7 mouse cellular contexts compared by ENCODE assay signal in the genomic region with DNA sequence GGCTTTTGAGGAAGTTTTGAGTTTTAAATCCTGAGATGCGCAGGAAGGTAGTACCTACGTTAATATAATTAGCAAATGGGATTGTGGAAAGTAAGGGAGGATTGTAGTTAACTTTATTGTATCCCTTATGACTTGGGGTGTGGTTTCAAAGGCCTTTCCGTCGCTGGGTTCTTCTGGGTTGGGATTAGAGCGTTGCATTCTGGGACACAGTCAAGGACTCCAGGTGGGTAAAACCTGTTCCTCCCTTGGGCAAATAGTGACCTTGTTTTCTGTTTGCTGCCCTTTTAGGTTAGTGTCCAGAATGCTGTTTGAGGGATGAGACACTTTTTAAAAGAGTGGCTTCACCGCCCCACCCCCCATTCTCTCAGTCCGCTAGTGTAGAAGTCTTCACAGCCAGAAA. TPM values are rescaled to one million over a fixed set of nuclear protein-coding genes. Genes with fewer than 3 reads are reported as not detected.
DNase-seq lines count a peak whose midpoint lies in the region; ATAC-seq and TF ChIP-seq lines count a peak whose summit lies in the region.

No protein-coding gene starts in this region.

- ATAC-seq in erythroblast, adult 5-6 weeks (replicated peaks; ENCODE audit: low FRiP score, poor library complexity, severe bottlenecking) = peak; percentile 61
- no peak for ATAC-seq in kidney, embryonic 14.5 days (ENCODE audit: low FRiP score, low TSS enrichment)
- ATAC-seq in midbrain, embryonic 13.5 days = no peak

- no peak overlapping the region; the same call in 1 of the 2 replicates for H3K4me2 ChIP-seq in CH12.LX (ENCODE audit: insufficient read depth, low read depth, poor library complexity, severe bottlenecking)
- H3K4me2 ChIP-seq in kidney, embryonic 14.5 days (replicated peaks; ENCODE audit: low read depth, low read length) = peak overlapping the region; percentile 63
- peak overlapping the region; percentile 92 for H3K4me2 ChIP-seq in midbrain, embryonic 13.5 days (replicated peaks)

- H3K27ac ChIP-seq in CH12.LX (ENCODE audit: insufficient read depth, low read depth) = peak overlapping the region; percentile 98
- H3K27ac ChIP-seq in kidney, embryonic 14.5 days (ENCODE audit: low read depth, low read length) = peak overlapping the region; percentile 71
- no peak overlapping the region for H3K27ac ChIP-seq in midbrain, embryonic 13.5 days

- dilution Hi-C loops in CH12.LX (cut with MboI; ENCODE audit: extremely low pct_ligation_motif_present, extremely low pct_unique_long_range_greater_than_20kb, low sequenced_read_pairs) = no loop called here

- peaks cover 0 to 8% of the 10 kb centered on the region in 2 experiments for H3K36me3 ChIP-seq in CH12.LX (replicated peaks in 1 of 2; ENCODE audit: control insufficient read depth in 1 of 2, insufficient read depth in 1 of 2, low read length in 1 of 2)
- H3K36me3 ChIP-seq in kidney, embryonic 14.5 days (ENCODE audit: control insufficient read depth, insufficient read depth, low read length) = peaks cover 10% of the 10 kb centered on the region; the same call in 1 of the 2 replicates
- H3K36me3 ChIP-seq in midbrain, embryonic 13.5 days = no peaks in the 10 kb centered on the region

- peak overlapping the region; percentile 75 to 93 (median 77) for H3K4me3 ChIP-seq in CH12.LX (replicated peaks in 1 of 3; ENCODE audit: low read depth in 2 of 3, low read length in 2 of 3, poor library complexity in 1 of 3)
- H3K4me3 ChIP-seq in kidney, embryonic 14.5 days (ENCODE audit: low read length) = peak overlapping the region; percentile 91
- peak overlapping the region; percentile 77 for H3K4me3 ChIP-seq in midbrain, embryonic 13.5 days (replicated peaks)

- peaks cover 0 to 11% of the 10 kb centered on the region in 2 experiments; a peak in 2 of 4 replicates for H3K4me1 ChIP-seq in CH12.LX (ENCODE audit: control insufficient read depth in 1 of 2, insufficient read depth in 2 of 2)
- peaks cover 25% of the 10 kb centered on the region for H3K4me1 ChIP-seq in kidney, embryonic 14.5 days (ENCODE audit: control insufficient read depth, insufficient read depth, low read length)
- peaks cover 29% of the 10 kb centered on the region for H3K4me1 ChIP-seq in midbrain, embryonic 13.5 days (replicated peaks)

- TF ChIP-seq POLR2A in CH12.LX (IDR thresholded peaks at IDR 0.05; ENCODE audit: low read depth, low read length) = no peak

- TF ChIP-seq RAD21 in CH12.LX (IDR thresholded peaks at IDR 0.05; ENCODE audit: low read depth, low read length) = no peak

- 0% methylated on average over 7 of the region's 7 CpGs for WGBS in kidney, embryonic 14.5 days
- WGBS in midbrain, embryonic 13.5 days = under 1% methylated on average over 7 of the region's 7 CpGs

- DNase-seq in 3134 (ENCODE audit: extremely low read depth, insufficient read length, low spot score) = peak; percentile 15
- peak; percentile 54 for DNase-seq in CH12.LX (ENCODE audit: extremely low read depth)
- DNase-seq in urinary bladder, adult 18-20 months (ENCODE audit: low spot score in 2 of 2) = no peak
- DNase-seq in urinary bladder, postnatal 10 days (ENCODE audit: low spot score) = no peak

- TF ChIP-seq CTCF in CH12.LX (conservative IDR thresholded peaks at IDR 0.05 in 1 of 2, IDR thresholded peaks at IDR 0.05 in 1 of 2; ENCODE audit: low read depth in 2 of 2, low read length in 2 of 2) = no peak

- peak overlapping the region; percentile 89 for H3K9ac ChIP-seq in CH12.LX (ENCODE audit: insufficient read depth, low read depth)
- peak overlapping the region; percentile 95 for H3K9ac ChIP-seq in kidney, embryonic 14.5 days (ENCODE audit: low read depth, low read length)
- H3K9ac ChIP-seq in midbrain, embryonic 13.5 days (replicated peaks) = peak overlapping the region; percentile 74

- no peaks in the 10 kb centered on the region for H3K27me3 ChIP-seq in CH12.LX (replicated peaks)
- no peaks in the 10 kb centered on the region for H3K27me3 ChIP-seq in kidney, embryonic 14.5 days (ENCODE audit: control insufficient read depth, insufficient read depth, low read length)
- H3K27me3 ChIP-seq in midbrain, embryonic 13.5 days = no peaks in the 10 kb centered on the region

- peaks cover 40% of the 10 kb centered on the region for H3K79me2 ChIP-seq in CH12.LX (replicated peaks; ENCODE audit: control insufficient read depth, extremely low read depth, insufficient read depth, poor library complexity, severe bottlenecking)

- no peaks in the 10 kb centered on the region for H3K9me3 ChIP-seq in CH12.LX (replicated peaks; ENCODE audit: low read length)
- H3K9me3 ChIP-seq in kidney, embryonic 14.5 days (ENCODE audit: control insufficient read depth, low read length) = no peaks in the 10 kb centered on the region
- H3K9me3 ChIP-seq in midbrain, embryonic 13.5 days = no peaks in the 10 kb centered on the region

- no peak for TF ChIP-seq EP300 in CH12.LX (IDR thresholded peaks at IDR 0.05; ENCODE audit: low read length)

- in situ Hi-C loops in CH12.LX (cut with MboI; ENCODE audit: low pct_ligation_motif_present, low pct_unique_long_range_greater_than_20kb, low sequenced_read_pairs) = no loop called here

TF ChIP-seq in CH12.LX, 34 proteins besides CTCF, POLR2A, EP300 and RAD21:
- TF ChIP-seq MAZ (IDR thresholded peaks at IDR 0.05; ENCODE audit: low read depth, low read length) (no peak), CHD2 (IDR thresholded peaks at IDR 0.05; ENCODE audit: low read length) (peak; percentile 9; the same call in 1 of the 2 replicates), MXI1 (IDR thresholded peaks at IDR 0.05; ENCODE audit: low read depth, low read length) (0 out of 2 replicates have a peak, but pooled peaks have one; percentile 7), SIN3A (IDR thresholded peaks at IDR 0.05; ENCODE audit: low read length) (no peak; the same call in 1 of the 2 replicates)

RNA-seq across cellular contexts. Expression of a gene that starts 0.8 kb away (rescaled TPM):
- 142 and 192 TPM in 2 replicates for total RNA-seq in CH12.LX (2012; rRNA removed)
- total RNA-seq in CH12.LX (2014; rRNA removed) = 465 and 486 TPM in 2 replicates
- polyA plus RNA-seq in CH12.LX (2012; ENCODE audit: insufficient read length, low read depth) = 143 and 154 TPM in 2 replicates
- total RNA-seq in erythroblast, adult 5-6 weeks (2015; ENCODE audit: low replicate concordance) = 133 and 189 TPM in 2 replicates
- 54.9 and 108 TPM in 2 replicates for total RNA-seq in erythroblast, adult 5-6 weeks (2017; ENCODE audit: low replicate concordance)
- polyA plus RNA-seq in kidney, embryonic 14.5 days (2014; fragmentation: Nextera tagmentation; extraction: Ambion mirVana) = 414 and 561 TPM in 2 replicates
- 131 and 134 TPM in 2 replicates for polyA plus RNA-seq in midbrain, embryonic 13.5 days (2015; fragmentation: Nextera tagmentation; extraction: Ambion mirVana)

RNA-seq across cellular contexts. Expression of a gene that starts 5.6 kb away (rescaled TPM):
- total RNA-seq in CH12.LX (2012; rRNA removed) (23.2 and 26.6 TPM in 2 replicates), CH12.LX (2014; rRNA removed) (22.9 and 24.4 TPM in 2 replicates)
- polyA plus RNA-seq in CH12.LX (2012; ENCODE audit: insufficient read length, low read depth) = 25.6 and 28.8 TPM in 2 replicates
- 1.3 and 6.1 TPM in 2 replicates for total RNA-seq in erythroblast, adult 5-6 weeks (2015; ENCODE audit: low replicate concordance)
- total RNA-seq in erythroblast, adult 5-6 weeks (2017; ENCODE audit: low replicate concordance) = 6.4 and 13.8 TPM in 2 replicates
- 32.1 and 38.5 TPM in 2 replicates for polyA plus RNA-seq in kidney, embryonic 14.5 days (2014; fragmentation: Nextera tagmentation; extraction: Ambion mirVana)
- 35.3 and 41.1 TPM in 2 replicates for polyA plus RNA-seq in midbrain, embryonic 13.5 days (2015; fragmentation: Nextera tagmentation; extraction: Ambion mirVana)

Comparison
In these comparisons a context has a peak if more than half of its experiments do, and no peak if none do; other contexts are left out.
1. DNase-seq: peak in 3134 (single experiment) and CH12.LX (single experiment); none in urinary bladder, adult 18-20 months (0 of 2) and urinary bladder, postnatal 10 days (single experiment).
2. Peak in every context shown above with its lines, with median percentiles within 50 percentile points of each other: H3K4me3 ChIP-seq and H3K9ac ChIP-seq.